Mouse (Mus musculus): ENCODE data around the gene Fam3c.

Gene Fam3c

GRCm38 (mm10) chr6:22356086-22356507 is at the start of gene Fam3c:
Fam3c (minus strand) TSS chr6:22356243.
- DNase-seq = peak; percentile 94 to 95

DNA sequence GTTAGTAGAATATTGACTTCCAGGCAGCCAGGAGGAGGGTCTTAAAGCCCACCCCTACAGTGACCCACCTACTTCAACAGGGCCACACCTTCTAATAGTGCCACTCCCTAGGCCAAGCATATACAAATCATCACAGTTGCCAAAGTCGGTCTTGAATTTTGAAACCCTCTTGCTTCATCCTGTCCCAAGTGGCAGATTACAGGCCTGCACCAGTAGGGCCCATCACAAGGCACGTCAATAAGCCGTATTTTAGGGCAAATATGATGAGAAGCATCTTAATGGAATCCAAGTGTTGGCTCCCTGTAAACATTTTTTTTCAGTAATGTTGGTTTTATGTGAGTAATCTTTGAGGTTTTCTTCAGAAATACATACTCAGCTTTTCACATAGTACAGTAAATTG is 49.0 kb upstream of the Fam3c start:
- DNase-seq = no peak

- no peak for DNase-seq
These were observed 47.7 kb upstream of the Fam3c start for GRCm38 (mm10) chr6:22403736-22404135.

DNA sequence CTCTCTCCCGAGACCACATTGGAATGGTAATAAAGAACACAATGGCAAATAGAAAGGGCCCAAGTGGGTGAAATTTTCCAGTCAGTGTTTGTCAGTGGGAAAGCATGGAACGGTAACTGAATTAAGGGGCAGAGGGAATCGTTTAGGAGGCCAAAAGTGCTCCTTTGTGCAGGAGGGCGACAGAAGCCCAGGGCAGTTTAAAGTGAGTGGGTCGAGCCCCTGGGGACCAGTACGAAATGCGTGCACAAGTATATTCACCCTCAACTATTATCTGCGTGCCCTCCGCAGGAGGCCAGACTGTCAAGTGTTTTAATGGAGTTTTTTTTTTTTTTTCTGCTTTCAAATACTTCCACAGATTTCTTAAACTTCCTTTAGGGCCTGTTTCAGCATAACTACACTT is 47.3 kb upstream of the Fam3c start:
- DNase-seq = no peak

DNA sequence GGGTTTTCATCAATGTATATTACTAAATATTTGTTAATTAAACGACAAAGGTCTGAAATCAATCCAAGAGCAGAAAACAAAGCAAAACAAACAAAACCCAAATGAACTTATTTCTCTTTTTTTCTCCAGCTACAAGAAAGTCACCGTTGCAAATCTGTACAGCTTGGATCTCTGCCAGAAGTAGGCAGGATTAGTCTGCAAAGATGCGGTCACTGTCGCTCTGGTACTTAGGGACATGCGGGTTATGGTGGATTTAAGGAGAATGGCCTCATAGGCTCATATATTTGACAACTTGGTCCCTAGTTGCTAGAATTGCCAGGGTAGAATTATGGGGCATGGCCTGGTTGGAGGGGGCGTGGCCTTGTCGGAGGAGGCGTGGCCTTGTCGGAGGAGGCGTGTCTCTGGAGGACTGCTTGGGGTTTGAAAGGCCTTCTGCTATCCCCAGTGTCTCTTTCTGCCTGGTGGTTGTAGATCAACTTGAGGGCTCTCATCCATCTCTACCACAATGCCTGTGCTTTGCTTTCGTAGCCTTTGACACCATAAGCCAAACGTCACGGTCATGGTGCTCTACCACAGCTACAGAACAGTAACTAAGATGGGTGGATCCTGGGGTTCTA is 46.6 kb upstream of the Fam3c start:
- DNase-seq = no peak

DNA sequence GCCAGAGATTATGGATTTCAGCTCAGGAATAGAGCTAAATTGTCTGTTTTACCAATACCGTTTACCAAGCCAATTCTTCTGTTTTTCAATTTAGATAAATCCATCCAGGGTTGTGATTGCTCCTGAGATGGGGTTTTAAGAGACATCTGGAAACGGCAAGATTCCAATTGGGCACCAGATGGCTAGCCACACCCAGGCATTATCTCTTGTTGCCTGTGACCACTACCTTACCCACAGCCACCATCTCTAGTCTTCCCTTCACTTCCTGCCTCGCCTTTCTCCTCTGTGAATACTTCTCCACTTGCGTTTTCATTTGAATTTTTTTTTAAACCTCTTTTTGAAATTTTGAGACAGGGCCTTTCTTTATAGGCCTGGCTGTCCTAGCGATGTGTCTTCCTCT is 46.0 kb upstream of the Fam3c start:
- no peak for DNase-seq

- no peak for DNase-seq
These were observed 42.2 kb upstream of the Fam3c start for GRCm38 (mm10) chr6:22398079-22398774.

DNA sequence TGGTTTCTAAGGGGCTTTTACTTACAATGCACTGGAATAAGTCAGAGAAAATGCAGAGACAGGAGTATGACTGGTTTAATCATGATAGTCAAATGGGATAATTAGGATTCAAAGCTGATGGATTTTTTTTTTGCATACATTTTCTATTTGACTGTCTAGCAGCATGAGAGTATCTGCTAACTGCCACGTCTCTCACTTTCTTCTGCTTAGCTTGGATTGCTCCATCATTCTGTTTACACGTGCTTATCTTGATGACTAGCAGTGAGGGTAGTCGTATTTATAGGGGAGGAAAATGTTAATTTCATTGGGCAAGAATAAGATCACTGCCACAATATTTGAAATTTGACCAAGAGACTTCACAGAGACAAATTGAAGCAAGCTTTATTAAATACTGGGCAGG is 39.2 kb upstream of the Fam3c start:
- DNase-seq = no peak

- DNase-seq = no peak
These were observed 34.8 kb upstream of the Fam3c start for GRCm38 (mm10) chr6:22390654-22391365.

DNA sequence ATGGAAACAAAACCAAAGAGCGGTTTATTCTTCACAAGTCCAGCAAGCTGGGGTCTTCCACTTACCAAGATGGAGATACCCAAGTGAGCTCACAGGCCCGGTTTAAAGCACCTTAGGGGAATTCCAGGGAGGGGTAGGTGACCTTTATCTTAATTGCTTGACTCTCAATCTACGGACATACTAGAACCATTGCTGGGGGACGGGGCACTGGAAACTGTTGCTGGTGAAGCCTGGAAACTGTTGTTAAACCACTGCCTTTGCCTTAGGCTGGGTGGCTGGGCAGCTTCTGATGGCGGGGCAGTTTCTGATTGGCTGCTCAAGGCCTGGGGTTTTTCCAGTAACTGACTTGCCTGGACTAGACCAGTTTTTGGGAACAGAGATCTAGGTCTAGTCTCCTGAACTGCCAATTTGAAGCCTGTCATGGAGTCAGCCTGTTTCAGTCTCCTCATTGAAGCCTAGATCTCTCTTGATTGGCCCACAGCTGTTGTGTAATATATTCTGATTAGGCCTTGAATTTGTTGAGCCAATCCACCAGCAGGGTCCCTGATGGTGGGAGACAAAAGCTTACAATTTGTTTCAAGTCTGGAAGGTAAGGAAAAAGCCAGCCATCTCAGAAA is 29.3 kb upstream of the Fam3c start:
- no peak for DNase-seq

DNA sequence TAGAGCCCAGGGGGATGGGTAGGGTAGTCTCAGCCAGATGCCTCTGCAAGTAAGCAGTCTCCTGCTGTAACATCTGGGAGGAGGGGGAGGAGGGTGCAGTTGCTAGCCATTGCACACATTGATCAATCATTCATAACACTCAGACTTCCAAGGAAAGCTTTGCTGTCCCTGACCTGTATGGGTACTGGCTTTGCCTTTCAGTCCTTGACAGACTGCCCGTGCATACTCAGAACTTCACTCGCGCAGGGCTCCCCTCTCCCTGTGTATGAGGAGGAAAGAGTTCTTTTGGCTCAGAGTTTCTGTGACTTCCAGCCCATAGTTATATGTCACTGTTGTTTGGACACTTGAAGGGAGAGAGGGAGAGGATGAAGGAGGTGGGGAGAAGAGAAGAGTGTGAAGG is 24.2 kb upstream of the Fam3c start:
- DNase-seq = no peak

DNA sequence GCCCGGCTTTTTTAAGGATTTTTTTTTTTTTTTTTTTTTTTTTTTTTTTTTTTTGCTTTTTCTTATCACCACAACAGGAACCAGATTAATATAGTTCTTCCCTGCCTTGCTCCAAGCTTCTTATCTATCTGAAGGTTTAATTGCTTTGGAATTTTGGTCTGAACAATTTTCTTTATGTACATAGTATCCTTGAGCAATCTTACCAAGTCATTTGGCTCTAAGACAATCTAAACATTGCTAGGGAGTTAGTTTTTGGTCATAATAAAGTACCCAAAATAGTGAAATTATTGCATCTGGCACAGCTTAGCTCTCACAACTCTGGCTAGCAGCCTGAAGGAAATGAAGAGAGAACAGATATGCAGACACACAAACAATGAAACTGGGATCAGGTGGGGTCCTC is 23.8 kb upstream of the Fam3c start:
- no peak for DNase-seq

DNA sequence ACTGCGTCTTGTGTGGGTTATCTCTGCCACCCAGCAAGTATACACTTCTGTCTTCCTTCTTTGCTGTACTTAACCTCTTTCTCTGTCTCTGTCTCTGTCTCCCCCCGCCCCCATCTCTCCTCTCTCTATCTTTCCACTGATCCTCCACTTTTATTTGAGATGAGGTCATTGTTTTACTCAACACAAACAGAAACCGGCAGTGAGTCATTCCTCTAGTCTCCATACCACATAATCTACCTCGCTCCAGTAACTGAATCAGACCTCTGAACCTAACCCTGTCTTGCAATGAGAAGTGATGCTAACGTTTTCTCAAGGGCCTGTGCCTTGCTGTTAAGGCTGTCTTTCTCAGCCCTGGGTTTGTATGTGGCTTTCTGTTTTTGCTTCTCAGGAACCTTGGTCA is 22.4 kb upstream of the Fam3c start:
- no peak for DNase-seq

GRCm38 (mm10) chr6:22374791-22375190 is 18.7 kb upstream of the Fam3c start:
- DNase-seq = no peak

DNA sequence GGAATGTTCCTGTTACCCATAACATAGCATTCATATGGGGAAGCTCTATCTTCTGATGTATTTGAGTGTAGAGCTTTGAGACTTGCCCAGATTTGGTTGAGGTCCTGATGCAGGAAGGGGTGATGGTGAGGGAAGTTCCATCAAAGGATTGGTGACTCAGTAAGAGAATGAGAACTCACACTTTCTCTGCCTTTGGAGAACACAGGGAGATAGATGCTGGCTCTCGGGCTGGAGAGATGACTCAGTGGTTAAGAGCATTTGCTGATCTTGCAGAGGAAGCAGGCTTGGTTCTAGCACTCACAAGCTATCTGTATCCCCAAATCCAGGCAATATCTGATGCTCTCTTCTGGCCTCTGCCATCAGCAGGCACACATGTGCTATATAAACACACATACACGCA is 17.4 kb upstream of the Fam3c start:
- DNase-seq = no peak

DNA sequence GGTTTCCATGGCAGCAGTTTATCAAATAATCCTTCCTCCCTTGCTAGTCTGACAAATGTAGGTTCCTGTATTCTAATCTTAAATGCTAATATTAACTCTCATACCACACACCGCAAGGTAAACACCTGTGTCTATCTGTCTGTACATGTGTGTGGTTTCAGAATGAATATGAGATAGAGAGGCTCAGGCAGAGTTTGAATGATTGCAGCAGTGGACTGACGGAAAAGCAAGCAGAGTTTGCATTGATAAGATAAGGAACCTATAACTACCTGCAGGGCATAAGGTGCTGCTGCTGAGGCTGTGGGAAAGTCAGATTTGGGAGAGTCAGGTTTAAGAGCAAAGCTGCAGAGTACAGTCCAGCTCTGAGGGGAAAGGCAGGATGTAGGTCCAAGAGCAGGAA is 10.9 kb upstream of the Fam3c start:
- no peak for DNase-seq

DNA sequence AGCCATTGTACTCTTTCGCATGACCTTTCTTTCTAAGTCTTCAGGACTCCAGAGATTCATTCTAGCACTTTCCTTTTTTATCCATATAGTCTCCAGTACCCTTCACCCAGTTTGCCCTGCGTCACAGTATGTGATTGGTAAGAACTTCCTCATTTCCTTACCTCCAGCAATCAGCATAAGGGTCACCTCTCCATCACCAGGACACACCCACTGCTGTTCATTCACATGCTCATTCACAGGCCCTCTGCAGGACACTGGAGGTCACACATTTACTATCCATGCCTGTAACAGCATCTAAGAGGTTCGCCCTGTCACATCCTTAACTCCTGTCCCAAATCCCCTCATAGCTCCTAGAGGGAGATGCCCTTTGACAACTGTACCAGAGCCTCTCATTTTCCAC is 7.5 kb upstream of the Fam3c start:
- peak; percentile 48 for DNase-seq

DNA sequence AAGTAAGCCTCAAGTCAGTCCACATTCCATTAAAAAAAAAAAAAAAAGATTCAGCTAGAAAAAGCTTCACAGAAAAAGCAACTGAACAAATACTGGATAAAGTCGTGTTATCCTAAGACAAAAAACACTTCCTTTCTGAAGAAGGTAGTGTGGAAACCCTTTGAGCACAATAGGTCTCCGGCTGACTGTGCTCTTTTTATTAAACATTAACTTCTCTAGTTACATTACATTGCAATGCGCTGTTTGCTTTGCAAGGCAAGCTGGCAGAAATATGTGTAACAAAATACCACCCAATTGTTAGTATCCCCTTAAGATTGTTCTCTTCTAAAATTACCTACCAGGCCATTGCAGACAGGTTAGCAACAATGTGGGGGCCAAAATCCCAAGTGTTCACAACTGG is 5.9 kb upstream of the Fam3c start:
- peak in 1 of 2 experiments; percentile 25 for DNase-seq

DNA sequence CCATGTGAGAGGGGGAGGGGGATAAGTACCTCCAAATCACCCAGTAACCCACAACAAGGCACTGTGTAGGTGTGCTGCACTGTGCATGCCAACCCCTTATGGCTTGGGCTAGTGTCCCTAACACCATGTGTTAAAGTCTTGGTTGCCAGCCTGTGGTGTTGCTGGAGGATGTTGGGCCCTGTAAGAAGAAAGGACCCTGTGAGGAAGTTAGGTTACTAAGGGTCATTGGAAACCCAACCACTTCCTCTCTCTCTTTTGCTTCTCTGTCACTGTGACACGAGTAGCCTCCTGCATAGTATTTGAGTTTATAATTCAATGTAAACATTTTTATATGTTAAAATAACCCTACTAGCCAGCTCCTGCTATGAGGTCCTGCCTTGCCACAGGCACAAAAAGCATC is 3.0 kb upstream of the Fam3c start:
- DNase-seq = no peak

DNA sequence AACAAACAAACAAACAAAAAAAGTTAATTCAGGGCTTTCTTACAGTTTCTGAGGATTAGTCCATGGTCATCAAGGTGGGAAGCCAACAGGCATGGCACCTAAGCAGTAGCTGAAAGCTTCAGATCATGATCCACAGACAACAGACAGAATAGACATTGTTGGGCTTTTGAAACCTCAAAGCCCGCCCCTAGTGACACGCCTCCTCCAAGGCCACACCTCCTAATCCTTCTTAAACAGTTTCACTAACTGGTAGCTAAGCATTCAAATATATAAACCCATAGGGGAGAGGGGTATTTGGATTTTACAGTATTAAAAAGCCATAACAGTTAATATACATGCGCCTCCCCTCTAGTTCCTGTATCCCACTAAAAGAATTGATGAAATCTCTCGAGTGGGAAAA is 1.3 kb upstream of the Fam3c start:
- no peak for DNase-seq

- DNase-seq = no peak
These were observed 502 bp downstream of the Fam3c start for GRCm38 (mm10) chr6:22355396-22356085.

DNA sequence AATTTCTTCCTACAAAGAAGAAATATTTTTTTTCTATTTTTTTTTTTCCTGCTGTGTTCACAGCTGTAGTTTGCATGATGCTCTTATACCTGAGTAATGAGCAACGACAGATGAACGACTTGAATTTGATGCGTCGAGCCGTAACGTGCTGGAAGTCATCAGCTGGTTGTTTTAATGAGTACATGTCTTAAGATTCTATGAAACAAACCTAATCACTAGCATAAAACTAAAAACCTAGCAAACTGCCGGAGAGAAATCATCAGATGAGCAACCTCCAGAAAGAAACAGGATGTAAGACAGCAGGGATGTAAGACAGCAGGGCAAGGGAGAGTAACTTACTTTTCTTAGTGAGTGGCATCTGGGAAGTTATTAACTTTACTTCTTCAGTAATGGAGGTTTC is 1.4 kb downstream of the Fam3c start:
- no peak for DNase-seq

DNA sequence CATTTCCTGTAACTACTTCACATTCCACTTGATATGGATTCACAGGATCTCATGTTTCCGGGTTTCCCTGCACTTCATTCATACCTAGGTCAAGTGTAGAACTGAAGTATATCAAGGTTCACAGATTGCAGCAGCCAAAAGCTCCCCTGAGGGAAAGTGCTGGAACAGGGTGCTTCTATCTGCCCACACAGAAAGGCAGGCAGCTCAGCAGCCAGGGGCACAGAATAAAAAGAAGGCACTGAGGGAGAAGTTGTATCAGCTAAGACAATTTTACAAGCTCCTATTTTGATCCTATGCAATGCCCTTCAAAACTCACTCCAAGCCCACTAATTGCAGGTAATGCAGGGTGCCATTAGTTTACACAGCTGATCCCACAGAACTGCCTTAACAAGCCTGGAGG is 2.0 kb downstream of the Fam3c start:
- DNase-seq = no peak

Data from lung, adult 18-20 months (tissue).